Mouse (Mus musculus) mouse trophoblast stem cell (cell line): ENCODE data around the gene Rbms1.

Source experiments
- in situ Hi-C, 2 experiments: fragments of 300-500 bp; cut with MseI, MboI; formaldehyde crosslinking; loops; 2 replicates in 1 of 2; 3 replicates in 1 of 2; pipeline ENCODE4 v1.15.1; 2025

Gene Rbms1

GRCm38 (mm10) chr2:60756218-60756617 is 206.8 kb downstream of the Rbms1 start:
- in situ Hi-C loops = no loop called here

- in situ Hi-C loops = no loop called here
These were observed 207.9 kb downstream of the Rbms1 start for GRCm38 (mm10) chr2:60755101-60755500.

DNA sequence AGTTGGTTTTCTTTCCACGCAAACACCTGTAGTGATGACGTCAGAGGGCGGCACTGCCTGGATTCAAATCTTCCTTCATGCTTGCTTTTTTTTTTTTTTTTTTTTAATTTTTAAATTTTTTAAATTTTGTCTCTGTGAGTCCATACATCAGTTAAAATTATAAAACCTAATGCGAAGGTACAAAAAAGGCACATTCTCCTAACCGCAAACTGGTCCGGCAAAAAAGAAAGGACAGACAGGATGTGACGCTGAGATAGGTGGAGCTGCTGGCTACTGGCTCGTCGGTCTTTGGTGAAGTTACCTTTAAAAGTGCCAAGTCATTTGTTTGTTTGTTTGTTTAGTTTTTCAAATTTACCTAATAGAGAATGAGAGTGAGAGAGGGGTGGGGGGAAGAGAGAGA is 211.7 kb downstream of the Rbms1 start:
- in situ Hi-C loops = no loop called here

GRCm38 (mm10) chr2:60750591-60750990 is 212.4 kb downstream of the Rbms1 start:
- in situ Hi-C loops = no loop called here

- in situ Hi-C loops = no loop called here
These were observed 214.4 kb downstream of the Rbms1 start for GRCm38 (mm10) chr2:60748585-60748984.

DNA sequence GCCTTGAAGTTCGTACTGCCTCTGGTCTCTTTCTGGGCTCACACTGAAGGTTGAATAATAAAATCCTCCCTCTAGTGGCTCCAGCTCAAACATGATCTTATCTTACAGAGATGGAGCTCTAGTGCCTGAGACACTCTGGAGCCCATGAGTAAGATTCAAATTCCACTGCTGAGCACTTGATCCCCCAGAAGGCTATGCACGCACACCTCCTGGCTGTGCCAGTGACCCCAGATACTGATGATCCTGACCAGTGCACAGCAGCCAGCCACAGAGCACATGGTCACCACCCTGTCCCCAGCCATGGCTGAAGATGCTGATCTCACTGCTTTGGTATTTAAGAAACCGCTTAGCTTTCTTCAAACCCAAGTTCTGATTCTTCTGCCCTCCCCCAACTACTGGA is 215.4 kb downstream of the Rbms1 start:
- in situ Hi-C loops = no loop called here

- in situ Hi-C loops = no loop called here
These were observed 218.3 kb downstream of the Rbms1 start for GRCm38 (mm10) chr2:60744674-60745073.

- in situ Hi-C loops = no loop called here
These were observed 223.4 kb downstream of the Rbms1 start for GRCm38 (mm10) chr2:60739389-60740137.

DNA sequence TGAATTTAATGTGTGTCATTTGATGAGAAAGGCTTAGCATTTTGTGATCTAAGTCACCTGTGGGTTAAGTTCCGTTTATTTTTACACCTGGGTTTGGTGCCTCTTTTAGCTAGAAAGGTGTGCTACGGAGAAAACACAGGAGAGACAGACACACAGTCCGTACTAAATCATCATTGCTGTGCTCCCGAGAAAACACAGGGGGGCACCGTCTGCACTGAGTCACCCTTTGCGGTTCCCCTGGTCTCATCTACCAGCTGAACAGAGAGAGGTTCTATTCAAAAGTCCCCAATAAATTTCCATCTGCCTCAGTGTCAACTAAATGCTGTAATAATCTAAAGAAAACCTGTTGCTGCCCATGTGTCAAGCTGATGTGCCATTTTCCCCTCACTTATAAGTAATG is 232.1 kb downstream of the Rbms1 start:
- in situ Hi-C loops = no loop called here

DNA sequence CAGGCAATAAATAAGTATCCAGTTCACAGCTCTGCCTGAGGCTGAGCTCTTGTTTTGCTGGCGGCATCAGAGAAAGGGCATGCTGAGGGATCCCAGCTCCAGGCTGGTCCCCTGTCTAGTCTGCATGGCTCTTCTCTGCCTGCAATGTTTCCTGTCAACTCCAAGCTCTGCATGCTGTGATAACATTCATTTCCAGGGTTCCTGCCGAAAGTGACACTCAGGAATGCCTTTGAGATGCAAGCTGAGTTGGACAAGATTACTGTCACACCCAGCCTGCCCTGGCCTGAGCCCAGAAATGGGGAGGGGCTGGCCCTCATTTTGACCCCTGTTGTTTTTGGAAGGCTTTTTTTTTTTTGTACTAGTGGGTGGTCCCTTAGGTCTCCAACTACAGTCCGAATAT is 233.0 kb downstream of the Rbms1 start:
- in situ Hi-C loops = no loop called here

- in situ Hi-C loops = no loop called here
These were observed 233.9 kb downstream of the Rbms1 start for GRCm38 (mm10) chr2:60728902-60729585.

GRCm38 (mm10) chr2:60724660-60725059 is 238.3 kb downstream of the Rbms1 start:
- in situ Hi-C loops = no loop called here

DNA sequence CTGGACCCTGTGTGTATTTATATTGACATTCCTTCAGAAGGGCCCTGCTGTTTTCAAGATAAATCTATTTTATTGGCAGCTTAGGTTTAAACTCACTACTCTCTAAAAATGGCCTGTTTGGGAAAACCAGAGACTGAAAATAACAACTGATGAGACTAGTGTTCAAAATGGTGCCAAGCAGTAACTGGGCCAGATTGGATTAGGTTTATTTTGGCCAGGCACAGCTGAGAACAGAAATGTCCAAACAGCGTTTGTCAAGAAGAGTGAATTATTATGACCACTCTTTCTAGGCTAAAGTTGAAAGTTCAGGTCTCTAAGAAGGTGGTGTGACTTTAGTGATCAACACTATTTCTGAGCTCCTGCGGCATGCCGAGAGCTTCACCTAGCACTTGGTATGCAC is 240.0 kb downstream of the Rbms1 start:
- in situ Hi-C loops = no loop called here

- in situ Hi-C loops = no loop called here
These were observed 240.5 kb downstream of the Rbms1 start, which contains the start of gene Itgb6 for GRCm38 (mm10) chr2:60722514-60722913. Gene Itgb6, minus strand, starts transcription at chr2:60722643.

- in situ Hi-C loops = no loop called here
These were observed 242.1 kb downstream of the Rbms1 start for GRCm38 (mm10) chr2:60720906-60721305.

DNA sequence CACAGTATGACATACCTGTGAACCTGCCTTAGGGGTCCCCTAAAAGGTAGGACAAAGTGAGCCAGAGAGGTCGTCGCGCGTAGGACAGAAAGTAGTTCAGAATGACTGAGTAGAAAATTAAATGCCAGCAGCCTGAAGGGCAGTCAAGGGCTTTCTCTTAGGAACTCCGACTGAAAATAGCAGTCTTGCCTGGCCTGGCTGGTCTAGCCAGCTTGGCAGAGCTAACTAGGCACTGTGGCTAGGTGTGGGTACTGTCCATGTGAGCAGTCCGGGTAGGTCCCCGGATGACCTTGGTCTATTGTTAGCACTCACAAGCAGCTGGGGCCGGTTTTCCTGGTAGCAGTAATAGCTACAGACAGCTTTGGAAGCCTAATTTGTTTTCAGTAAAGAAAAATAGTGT is 242.8 kb downstream of the Rbms1 start:
- in situ Hi-C loops = no loop called here

- in situ Hi-C loops = no loop called here
These were observed 245.6 kb downstream of the Rbms1 start for GRCm38 (mm10) chr2:60717348-60717747.

- in situ Hi-C loops = no loop called here
These were observed 246.4 kb downstream of the Rbms1 start for GRCm38 (mm10) chr2:60716549-60716948.

DNA sequence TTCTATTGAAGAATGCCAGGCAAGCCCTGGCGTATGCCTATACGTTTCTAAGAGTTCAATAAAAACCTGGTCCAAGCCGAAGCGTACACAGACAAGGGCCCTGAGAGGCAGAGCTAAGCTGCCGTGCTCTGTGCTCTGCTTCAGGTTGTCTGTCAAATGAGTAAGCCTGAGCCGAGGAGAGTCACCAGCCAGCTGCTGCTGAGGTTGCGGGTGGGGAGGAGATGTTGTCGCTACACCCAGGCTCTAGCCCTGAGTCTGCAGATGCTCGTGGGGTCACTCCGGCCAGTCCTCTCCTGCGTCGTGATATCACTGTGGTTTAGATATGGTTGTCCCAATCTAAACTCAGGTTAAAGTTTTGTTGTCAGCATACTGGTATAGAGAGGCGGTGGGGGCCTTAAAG is 247.2 kb downstream of the Rbms1 start:
- in situ Hi-C loops = no loop called here

GRCm38 (mm10) chr2:60714971-60715502 is 248.0 kb downstream of the Rbms1 start:
- in situ Hi-C loops = no loop called here

DNA sequence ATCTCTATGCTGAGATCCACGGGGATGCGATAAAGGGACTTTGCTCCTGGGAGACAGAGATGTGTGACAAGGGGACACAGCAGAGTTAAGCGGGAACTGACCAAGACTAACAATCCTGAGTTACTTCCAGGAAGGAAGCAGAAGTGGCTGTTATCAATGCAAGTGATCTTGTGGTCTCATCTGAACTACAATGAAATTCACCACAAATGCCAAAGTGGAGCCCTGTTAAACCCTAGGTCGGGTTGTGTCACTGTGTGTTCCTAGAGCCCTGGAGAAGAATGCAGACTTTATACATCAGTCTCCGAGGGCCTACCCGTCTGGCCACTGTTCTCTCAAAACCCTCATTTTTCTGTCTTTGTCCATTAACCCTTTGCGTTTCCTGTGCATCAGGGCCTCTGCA is 248.5 kb downstream of the Rbms1 start:
- in situ Hi-C loops = no loop called here

DNA sequence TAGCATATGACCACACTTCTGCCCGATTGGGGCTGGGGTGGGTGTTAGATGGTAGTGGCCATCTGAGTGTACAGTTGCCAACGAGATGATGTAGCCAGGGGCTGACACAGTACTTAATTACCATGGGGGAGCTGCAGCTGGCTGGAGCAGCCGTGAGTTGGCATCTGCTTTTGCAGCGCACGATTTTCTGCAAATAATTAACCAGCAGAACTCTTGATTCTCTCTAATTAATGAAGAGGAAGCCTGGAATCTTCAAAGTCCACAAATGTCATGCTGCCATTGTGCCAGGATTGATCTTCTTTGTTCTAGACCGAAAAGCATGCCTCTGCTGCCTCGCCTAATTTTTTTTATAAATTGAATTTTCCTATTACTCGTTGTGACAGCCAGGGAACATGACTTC is 249.1 kb downstream of the Rbms1 start:
- in situ Hi-C loops = no loop called here

- in situ Hi-C loops = no loop called here
These were observed 250.1 kb downstream of the Rbms1 start for GRCm38 (mm10) chr2:60712891-60713290.
